Mouse (Mus musculus) kidney, postnatal 4 days (tissue): ENCODE results near the gene Hsd17b1.
A peak's percentile ranks its signal among the peaks of the same experiment; 100 is the strongest.

Experiments used
- DNase-seq, 2 experiments: peaks; one replicate each; pipeline ENCODE4 v3.0.0; 2021; ENCODE audit warnings: mixed read lengths in 2 of 2

The Hsd17b1 gene

DNA sequence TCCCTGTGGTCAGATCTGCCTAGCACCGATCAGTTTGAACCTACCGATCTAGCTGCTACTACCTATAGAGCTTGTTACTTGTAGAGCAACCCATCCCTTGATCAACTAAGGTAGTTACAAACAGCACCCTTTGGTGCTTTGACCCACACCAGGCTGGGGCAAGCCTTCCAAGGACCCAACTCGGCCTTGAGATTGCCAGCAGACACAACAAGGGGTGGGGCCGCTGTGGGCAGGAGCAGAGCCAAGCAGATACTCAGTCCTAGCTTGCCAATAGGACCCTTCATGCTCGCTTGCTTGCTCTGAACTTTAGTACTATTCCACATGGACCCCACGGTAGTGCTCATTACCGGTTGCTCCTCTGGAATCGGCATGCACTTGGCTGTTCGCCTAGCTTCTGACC, at the start of gene Hsd17b1:
TSS of gene Hsd17b1 (plus strand) at position 291 of the 400 bp plus-strand sequence.
- no peak for DNase-seq

DNA sequence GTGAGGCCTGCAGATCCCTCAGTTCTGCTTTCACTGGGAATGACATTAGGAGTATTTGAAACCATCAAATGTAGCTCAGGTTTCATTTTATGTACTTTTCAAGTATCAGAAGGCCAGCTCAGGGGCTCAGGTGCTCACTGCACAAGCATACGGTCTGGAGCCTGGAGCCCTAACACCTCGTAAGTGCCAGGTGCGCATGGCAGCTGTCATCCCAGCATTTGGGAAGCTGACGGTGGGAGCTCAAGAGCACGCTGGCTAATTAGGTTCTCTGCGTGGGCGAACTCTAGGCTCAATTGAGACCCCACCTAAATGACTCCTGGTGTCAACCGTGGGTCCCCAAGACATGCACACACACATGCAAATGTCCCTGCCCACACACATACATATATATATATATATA, 48.9 kb upstream of the Hsd17b1 start:
- DNase-seq, result no peak

DNA sequence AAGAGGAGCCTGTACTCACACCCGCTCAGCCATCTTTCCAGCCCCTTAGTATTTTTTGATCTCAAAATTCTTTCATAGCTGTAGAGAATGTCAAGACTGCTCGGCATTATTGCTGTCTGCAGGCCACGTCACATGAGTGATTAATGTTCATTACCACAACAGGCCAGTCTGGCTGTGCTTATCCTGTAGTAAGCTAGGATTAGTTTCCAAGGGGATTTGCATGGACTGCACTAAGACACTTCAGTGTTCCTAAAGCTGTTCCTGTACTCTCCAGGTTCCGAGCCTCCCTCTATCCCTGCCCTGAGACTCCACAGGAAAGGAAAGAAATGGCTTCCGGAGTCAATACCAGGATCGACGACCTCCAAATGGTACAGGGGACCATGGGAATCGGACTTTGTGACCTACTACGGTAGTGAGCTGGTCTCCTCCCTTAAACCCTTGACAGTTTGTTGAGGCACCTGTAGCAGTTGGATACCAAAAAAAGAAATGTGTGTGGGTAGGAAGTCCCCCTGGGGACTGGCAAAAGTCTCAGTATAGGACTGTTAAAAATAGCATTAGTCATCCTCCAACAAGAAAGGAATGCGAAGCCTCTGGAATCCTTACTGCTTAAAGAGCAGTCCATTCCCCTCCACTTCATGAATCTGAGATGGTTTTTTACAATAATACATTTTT, 47.9 kb upstream of the Hsd17b1 start:
- no peak for DNase-seq

DNA sequence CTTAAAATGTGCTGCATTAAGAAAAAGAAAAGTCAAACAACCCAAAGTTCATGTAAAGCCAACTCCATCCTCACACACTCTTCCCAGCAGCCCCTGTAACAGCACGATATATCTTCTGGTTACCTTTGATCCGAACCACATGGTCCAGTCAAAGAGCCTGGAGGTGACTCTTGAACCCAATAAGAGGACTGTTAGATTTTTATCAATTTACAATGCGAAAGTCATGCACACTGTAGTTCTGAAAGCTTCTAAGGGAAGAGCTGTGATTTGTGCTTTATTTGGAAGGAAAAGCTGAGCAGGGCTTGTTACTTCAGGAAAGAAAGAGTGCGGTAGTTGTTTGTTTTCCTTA, 47.4 kb upstream of the Hsd17b1 start:
- DNase-seq, result no peak

DNA sequence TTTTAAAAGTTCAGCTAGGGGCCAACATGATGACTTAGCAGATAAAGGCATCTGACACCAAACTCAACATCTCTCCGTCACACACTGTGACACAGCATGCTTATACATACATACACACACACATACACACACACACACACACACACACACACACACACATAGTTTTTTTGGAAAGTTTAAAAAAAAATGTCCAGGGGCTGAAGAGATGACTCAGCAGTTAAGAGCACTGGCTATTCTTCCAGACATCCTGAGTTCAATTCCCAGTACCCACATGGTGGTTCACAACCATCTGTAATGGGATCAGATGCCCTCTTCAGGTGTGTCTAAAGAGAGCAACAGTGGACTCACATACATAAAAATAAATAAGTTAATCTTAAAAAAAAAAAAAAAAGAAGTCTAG, 46.7 kb upstream of the Hsd17b1 start:
- no peak for DNase-seq

DNA sequence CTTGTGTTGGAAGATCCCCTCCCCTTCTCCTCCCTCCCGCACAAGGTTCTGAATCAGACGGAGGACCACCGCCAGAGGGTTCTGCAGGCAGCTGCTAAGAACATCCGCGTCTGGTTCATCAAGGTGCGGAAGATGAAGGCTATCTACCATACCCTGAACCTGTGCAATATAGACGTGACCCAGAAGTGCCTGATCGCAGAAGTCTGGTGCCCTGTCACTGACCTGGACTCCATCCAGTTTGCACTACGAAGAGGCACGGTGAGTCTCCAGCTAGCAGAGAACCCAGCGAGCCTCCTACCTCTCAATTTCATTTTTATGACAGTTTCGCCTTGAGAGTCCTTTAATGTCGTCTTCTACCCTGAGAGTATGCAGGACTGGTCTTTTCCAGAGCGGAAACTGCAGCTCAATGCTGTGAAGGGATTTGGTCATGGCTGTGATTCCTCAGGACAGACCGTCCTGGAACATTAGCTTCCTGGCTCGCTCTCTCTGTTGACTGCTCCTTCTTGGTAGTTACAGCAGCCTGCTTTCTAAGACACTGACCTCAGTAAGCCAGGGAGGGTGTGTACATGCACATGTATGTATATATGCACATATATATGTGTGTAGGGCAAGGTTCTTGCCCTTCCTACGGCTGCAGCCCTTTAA, 44.2 kb upstream of the Hsd17b1 start:
- DNase-seq, result no peak

DNA sequence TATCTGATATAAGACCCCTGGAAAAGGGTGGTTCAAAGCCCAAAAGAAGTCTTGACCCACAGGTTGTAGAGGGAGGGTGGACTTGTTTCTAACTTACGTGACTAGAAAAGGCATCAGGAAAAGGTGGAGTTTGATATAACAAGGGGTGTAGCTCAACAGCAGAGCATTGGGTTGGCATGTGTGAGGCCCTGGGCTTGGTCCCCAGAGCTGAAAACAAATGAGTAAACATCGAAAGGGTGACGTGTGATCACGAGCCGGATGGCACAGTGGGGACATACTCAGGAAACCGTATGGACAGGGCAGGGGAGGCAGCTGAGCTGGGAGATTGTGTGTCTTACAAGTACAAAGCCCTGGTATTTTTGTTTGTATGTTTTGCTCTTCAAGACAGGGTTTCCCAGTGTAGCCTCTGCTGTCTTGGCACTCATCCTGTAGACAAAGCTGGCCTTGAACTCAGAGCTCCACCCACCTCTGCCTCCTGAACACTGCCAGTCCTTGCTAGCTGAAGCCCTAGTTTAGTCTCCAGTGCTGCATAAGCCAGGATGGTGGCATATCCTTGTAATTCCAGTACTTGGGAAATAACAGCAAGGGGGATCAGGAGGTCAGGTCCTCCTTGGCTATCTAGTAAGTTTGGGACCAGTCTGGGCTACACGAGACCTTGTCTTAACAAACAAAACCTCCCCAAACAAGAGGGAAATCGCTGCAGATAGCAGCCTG, 43.4 kb upstream of the Hsd17b1 start:
- DNase-seq, result no peak

DNA sequence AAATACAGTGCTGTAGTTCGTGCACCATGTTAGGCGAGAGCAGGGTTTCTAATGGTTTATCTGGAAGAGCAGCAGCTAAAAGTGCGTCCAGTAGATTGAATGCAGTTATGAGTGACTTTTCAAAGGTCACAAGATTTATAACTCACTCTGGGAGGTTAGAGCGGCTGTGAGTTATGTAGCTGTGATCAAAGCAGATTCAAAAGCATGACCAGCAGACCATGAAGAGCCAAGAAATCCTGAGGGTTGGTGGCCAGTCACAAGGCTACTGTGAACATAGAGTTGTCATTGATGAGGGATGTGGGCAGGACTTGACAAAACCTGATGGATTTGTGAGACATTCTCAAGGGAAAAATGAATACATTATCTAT, 42.9 kb upstream of the Hsd17b1 start:
- DNase-seq, result no peak

DNA sequence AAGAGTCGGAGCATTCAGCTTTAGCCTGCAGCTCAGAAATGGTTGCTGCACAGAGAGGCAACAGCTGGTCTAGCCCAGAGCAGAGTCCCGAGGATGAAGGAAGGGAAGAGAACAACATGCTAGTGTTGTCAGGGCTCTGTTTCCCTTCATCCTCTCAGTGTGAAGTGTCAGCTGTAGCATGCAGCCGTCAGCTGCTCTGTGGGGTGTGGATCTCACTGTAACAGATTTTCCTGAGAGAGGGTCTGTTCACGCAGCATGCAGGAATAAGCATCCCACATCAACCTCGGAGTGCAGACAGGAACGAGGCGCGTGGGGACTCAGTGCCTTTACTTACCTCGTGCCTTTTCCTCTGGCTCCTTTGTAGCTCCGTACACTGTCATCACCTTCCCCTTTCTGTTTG, 40.4 kb upstream of the Hsd17b1 start:
- DNase-seq, result no peak

DNA sequence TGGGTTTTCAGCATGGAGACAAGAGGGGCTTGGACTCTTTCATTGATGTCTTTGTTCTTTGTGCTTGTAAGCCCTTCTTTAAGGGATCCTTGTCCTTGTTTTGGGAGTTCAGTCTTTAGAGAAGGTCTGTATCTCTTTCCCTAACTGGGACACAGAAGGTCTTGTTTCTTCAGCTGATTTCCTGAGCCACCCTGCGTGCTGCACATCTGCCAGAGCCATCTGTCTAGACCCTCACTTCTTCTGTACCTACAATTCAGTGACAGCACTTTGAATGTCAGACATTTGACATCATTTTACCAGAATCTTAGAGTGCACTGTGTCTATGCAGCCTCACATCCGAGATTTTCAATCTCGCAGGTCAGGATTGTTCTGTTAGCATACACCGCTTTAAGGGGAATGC, 32.4 kb upstream of the Hsd17b1 start:
- DNase-seq, result no peak

DNA sequence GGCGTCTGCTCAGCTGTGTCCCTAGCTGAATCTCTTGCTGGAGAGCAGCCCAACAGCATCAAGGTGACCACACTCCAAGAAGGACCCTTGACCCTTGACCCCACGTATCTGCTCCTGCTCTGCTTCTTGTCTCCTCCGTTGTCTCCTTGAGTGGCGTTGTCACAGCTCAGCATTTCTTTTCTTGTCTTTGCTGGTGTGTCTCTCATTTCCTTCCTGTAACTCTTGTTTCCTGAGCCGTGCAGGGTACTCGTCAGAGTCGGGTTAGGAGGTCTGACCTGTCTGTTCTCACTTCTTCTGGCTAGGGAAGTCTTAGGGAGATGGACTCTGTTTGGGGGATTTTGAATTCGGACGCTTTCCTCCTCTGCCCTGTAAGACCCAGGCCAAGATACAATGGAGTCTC, 31.8 kb upstream of the Hsd17b1 start:
- no peak for DNase-seq

DNA sequence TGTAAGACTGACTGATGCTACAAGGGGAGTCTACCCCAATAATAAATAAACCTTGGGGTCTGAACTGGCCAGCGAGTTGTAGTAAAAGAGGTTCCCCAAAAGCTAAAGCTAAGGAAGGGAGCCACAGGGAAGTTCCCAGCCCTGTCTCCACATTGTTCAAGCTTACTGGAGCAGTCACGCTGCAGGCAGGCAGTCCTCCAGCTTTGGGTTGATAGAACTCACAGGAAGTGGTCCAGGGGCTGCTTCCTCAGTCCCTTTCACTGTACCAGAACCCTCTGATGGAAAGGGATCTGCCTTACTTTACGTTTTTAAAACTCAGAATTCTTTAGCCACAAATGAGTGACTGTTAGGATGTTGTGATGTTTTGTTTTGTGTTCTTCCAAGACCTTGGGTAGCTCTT, 30.7 kb upstream of the Hsd17b1 start:
- DNase-seq, result no peak

DNA sequence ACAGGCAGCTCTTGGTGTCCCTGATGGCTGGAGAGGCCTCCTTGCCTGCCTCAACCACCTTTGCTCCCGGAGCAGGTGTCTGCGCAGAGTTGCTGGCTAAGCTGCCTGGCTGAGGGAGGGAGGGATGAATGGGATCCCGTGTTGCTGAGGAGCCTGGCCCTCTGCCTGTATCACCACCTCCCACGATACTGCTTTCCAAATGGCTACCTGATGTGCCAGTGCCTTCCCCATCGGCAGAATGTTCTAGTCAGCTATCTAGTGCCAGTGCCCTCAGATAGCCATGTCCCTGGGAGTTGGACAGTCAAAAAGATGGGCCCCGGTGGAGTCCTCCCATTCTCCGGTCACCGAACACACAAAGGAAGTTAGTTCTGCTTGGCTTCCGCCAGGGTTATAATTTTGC, 27.9 kb upstream of the Hsd17b1 start:
- no peak for DNase-seq

DNA sequence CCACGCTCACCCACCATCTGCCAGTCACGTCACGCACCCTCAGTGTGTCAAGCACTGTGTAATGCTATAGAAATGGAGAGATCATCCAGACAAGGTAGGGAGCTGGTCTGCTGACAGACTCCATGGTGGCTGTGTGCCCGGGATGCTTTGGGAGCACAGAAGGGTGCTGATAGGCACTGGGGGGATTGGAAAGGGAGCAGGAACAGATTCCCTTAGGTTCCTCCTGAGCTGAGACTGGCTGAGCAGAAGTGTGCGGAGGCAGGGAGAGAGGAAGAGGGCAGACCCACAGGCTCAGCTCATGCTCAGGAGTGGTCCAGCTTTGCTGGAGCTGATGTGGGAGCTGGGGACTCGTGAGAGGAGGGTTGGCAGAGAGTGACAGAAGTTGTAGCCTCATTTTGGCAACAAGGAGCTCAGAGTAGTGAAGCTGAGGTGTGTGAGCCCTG, 27.1 kb upstream of the Hsd17b1 start:
- DNase-seq, result no peak

DNA sequence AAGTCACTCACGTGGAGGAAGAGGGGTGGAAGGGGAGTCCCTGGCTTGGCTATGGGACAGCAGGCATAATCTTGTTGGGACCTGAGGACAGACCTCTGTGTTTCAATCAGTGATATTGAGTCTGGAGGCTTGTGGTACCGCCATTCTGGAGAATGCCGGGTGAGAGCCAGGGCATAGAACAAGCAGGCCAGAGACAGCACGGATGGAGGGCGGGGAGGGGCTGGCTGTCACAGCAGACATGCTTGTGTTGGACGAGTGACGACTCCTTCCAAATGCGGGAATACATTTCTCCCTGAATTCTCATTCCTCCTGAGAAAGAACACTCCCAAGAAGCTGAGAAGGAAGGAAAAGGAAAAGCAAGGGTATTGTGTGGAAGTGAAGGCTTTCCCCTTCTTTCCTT, 26.6 kb upstream of the Hsd17b1 start:
- DNase-seq, result no peak

DNA sequence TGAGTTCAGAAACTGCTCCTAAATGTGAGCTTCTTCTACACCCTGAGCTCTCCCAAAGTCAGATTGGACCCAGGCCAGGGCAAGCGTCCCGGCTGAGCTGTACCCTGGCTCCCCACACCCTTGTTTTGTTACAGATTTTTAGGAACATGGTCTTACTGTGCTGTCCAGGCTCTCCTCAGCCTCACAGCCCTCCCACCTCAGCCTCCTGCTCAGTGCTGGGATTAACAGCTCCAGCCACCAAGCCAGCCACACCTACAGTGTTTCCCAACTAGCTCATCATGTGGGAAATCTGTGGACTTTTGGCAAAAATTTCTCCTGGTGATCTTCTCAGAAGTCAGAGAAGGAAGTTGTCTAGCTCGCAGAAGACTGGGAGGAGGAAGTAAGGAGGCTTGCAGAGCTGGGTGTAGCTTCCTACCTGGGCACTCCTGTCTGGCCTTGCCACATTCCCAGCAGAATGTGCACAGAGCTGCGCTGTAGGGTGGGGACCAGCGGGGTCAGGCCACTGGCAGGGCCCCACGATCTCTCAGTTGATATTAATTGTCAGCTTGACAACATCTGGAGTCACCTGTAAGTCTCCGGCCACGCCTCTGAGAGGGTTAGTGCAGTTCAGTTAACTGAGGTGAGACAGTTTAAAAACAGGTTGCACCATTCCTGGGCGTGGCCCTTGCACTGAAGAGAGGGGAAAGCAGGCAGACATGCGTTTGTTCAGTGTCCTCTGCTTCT, 25.3 kb upstream of the Hsd17b1 start:
- DNase-seq, result no peak

DNA sequence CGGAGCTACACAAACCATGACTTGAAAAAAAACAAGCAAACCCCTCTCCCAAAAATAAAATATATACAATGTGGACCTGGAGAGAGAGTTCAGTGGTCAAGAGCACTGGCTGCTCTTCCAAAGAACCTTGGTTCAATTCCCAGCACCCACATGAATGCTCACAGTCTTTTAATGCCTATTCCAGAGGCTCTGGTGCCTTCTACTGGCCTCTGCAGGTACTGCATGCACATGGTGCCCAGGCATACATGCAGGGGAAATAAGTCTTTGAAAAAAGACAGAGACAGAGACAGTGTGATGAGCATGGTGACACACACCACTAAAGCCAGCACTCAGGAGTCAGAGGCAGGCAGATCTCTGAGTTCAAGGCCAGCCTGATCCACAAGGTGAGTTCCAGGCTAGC, 24.2 kb upstream of the Hsd17b1 start:
- DNase-seq, result no peak

DNA sequence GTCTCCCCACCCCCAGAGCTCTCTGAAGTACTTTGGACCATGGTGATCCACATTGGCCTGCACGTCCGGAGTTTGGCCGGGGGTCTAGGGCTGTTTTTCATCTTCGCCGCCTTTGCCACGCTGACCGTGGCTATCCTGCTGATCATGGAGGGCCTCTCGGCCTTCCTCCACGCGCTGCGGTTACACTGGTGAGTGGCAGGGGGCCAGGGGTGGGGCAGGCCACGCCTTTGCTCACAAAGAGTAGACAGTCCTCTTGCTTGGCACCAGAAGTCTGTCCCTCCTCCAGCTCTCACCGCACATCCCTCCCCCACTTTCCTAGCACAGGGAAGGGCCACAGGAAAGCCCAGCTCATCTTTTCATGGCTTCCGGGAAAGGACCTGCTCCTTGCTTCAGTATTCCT, 22.8 kb upstream of the Hsd17b1 start:
- DNase-seq, result no peak

DNA sequence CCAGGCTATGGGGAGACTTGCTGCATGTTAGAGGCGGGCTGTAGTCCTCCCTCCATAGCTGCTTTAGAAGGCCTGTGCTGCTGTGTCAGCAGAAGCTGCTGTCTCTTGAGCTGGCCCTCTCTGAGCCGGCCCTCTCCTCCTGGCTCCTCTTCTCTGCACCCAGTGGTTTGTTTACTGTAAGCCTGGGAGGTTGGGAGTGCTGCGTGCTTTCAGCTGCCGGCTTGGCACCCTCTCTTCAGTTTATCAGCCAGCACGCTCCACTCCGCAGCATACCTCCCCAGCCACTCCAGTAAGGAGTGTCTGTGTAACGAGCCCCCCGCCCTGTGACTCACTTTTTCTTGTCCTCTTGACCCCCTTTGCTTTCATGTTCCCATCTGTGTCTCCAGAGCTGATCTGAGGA, 21.3 kb upstream of the Hsd17b1 start:
- peak; percentile 34 to 55 for DNase-seq

DNA sequence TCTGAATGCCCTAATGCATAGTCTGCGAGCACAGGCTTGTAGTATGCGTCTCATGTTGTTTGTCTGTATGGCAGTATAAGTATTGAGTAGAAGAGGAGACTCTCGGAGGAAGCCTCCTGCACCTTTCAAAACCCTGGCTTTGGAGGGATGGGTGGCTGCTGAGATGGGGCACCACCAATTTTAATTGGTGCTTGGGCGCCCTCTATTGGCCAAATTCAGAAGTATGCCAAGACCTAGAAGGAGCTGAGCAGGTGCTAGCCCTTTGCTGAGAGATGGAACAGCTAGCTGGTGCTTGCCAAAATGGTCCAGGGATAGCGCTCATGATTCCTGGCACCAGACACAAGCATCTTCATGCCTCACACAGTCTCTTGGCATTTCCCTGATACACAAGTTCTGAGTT, 20.4 kb upstream of the Hsd17b1 start:
- peak; percentile 91 to 92 for DNase-seq

DNA sequence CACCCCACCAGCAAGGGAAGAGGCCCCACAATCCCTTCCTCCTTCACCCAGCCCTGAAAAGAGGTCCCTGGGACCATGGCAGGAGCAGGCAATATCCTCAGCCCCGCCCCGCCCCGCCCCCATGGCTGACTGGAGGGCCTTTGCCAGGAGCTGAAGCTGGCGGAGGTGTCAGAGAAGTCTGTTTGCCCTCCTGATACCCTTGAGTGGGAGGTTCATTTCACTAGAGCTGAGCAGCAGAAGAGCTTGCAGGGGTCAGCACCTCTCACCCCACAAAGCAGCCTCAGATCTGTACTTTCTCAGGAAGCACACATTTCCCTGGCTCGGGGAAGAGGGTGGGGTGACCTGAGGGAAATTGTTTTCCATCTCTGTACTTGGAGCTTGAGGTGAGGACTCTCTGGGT, 19.5 kb upstream of the Hsd17b1 start:
- DNase-seq, result peak in 1 of 2 experiments; percentile 21

DNA sequence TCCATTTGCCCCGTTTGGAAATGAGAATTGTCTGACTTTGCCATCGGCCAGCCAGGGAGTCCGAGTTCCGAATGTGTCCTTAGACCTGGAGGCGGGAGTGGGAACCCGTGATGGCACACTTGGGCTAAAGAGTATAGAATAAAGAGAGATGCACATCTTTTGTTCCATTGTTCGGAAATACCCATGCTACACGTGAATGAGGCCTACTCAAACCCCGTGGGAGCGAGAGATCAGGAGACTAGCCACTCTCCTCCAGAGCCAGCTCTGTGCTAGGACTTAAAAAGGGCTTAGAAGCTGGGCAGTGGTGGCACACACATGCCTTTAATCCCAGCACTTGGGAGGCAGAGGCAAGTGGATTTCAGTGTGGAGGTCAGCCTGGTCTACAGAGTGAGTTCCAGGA, 18.7 kb upstream of the Hsd17b1 start:
- DNase-seq, result no peak

DNA sequence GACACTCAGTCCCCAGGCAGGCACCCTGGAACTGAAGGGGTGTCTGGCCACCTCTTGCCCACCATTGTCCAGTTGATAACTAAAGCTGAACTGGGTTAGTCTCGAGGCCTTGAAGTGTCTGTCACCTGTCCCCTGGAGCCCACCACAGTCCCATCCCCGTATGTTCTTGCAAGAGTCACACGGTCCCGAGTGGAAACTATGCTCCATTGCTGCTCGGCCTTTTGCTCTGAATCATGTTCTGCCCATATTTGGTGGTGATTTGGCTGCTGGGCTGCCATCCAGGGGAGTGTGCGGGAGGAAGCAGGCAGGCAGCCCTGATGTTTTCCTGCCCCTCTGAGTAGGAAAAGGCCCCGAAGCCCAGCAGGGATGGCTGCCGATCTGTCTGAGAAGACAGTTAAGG, 18.1 kb upstream of the Hsd17b1 start:
- DNase-seq, result peak; percentile 76 to 85

DNA sequence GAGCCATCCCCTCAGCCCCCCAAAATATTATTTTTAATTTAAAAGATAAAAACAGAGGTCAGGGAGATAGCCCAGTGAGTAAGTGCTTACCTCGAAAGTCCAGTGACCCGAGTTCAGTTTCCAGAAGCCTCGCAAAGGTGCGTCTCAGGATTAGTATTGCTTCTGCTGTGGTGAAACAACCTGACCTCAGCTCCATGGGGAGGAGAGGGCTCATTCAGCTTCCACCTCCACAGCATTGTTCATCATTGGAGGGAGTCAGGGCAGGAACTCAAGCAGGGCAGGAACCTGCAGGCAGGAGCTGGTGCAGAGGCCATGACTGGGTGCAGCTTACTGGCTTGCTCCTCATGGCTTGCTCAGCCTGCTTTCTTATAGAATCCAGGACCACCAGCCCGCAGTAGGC, 17.2 kb upstream of the Hsd17b1 start:
- no peak for DNase-seq
